Mouse (Mus musculus): ENCODE data around the gene Slc20a1. TPM values are rescaled to one million over a fixed set of nuclear protein-coding genes. Genes with fewer than 3 reads are reported as not detected.

Gene Slc20a1
- total RNA-seq, 2 experiments from 2014 or later, result 10.5 to 23.9 TPM

GRCm38 (mm10) chr2:129252836-129253630 is 54.5 kb downstream of the Slc20a1 start:
- H3K27ac ChIP-seq, result no peak overlapping the region
- intact Hi-C loops (cut with DNase I), result loop anchor here (10.0 kb wide), 1 partner anchor 238 kb away; no protein-coding TSS in a partner anchor
- no peak for TF ChIP-seq CTCF (IDR thresholded peaks at IDR 0.05)

GRCm38 (mm10) chr2:129253631-129253970 is 55.0 kb downstream of the Slc20a1 start:
- intact Hi-C loops (cut with DNase I), result loop anchor here (10.0 kb wide), 1 partner anchor 239 kb away; no protein-coding TSS in a partner anchor

More at GRCm38 (mm10) chr2:129252836-129253630, 54.5 kb downstream of the Slc20a1 start:
- H3K4me3 ChIP-seq, result no peak overlapping the region
- DNase-seq, result no peak

GRCm38 (mm10) chr2:129254076-129254475 is 55.5 kb downstream of the Slc20a1 start:
- no peak overlapping the region for H3K4me3 ChIP-seq
- no peak for TF ChIP-seq CTCF (IDR thresholded peaks at IDR 0.05)
- intact Hi-C loops (cut with DNase I), result loop anchor here (10.0 kb wide), 1 partner anchor 239 kb away; no protein-coding TSS in a partner anchor
- H3K27ac ChIP-seq, result no peak overlapping the region
- DNase-seq, result no peak

More at GRCm38 (mm10) chr2:129253631-129253970, 55.0 kb downstream of the Slc20a1 start:
- DNase-seq, result no peak
- no peak for TF ChIP-seq CTCF (IDR thresholded peaks at IDR 0.05)
- Histone ChIP-seq H3K4me3 (no peak overlapping the region), H3K27ac (no peak overlapping the region)

- DNase-seq, result no peak
- intact Hi-C loops (cut with DNase I), result loop anchor here (10.0 kb wide), 1 partner anchor 241 kb away; no protein-coding TSS in a partner anchor
- no peak for TF ChIP-seq CTCF (IDR thresholded peaks at IDR 0.05)
- Histone ChIP-seq H3K27ac (no peak overlapping the region), H3K4me3 (no peak overlapping the region)
Measured at GRCm38 (mm10) chr2:129256006-129256405, 57.4 kb downstream of the Slc20a1 start.

GRCm38 (mm10) chr2:129258056-129258455 is 59.5 kb downstream of the Slc20a1 start:
- H3K4me3 ChIP-seq, result no peak overlapping the region
- DNase-seq, result no peak
- H3K27ac ChIP-seq, result no peak overlapping the region
- TF ChIP-seq CTCF (IDR thresholded peaks at IDR 0.05), result no peak
- intact Hi-C loops (cut with DNase I), result loop anchor here (1.0 to 10.0 kb wide), 4 partner anchors 84 to 309 kb away; no protein-coding TSS in a partner anchor

- Histone ChIP-seq H3K4me3 (no peak overlapping the region), H3K27ac (no peak overlapping the region)
- TF ChIP-seq CTCF (IDR thresholded peaks at IDR 0.05), result peak; percentile 90
- peak; percentile 49 for DNase-seq
- intact Hi-C loops (cut with DNase I), result loop anchor here (1.0 to 10.0 kb wide), 4 partner anchors 84 to 310 kb away; no protein-coding TSS in a partner anchor
Measured at GRCm38 (mm10) chr2:129258475-129259211, 60.1 kb downstream of the Slc20a1 start.

- H3K27ac ChIP-seq, result no peak overlapping the region
- TF ChIP-seq CTCF (IDR thresholded peaks at IDR 0.05), result no peak
- H3K4me3 ChIP-seq, result no peak overlapping the region
- intact Hi-C loops (cut with DNase I), result no loop called here
- DNase-seq, result no peak
Measured at GRCm38 (mm10) chr2:129260646-129261045, 62.1 kb downstream of the Slc20a1 start.

Other genes with a start within 250 kb of the Slc20a1 start
- gene Zc3h6, start 231.4 kb upstream of the Slc20a1 start, total RNA-seq (2021), result 1 to 10 TPM; 5.0 to 9.0 TPM
- 10 to 100 TPM; 12.6 to 13.9 TPM for gene Gm10762, start 231.0 kb upstream of the Slc20a1 start, total RNA-seq (2021)
- gene Vinac1, start 150.6 kb upstream of the Slc20a1 start, total RNA-seq (2021), result not detected
- 1 to 10 TPM; 5.8 to 10.0 TPM for gene Ttl, start 132.8 kb upstream of the Slc20a1 start, total RNA-seq (2021)
- gene Polr1b, start 97.8 kb upstream of the Slc20a1 start, total RNA-seq (2021), result 10 to 100 TPM; 11.6 to 13.2 TPM
- 1 to 10 TPM; 9.2 to 9.4 TPM for gene Chchd5, start 69.1 kb upstream of the Slc20a1 start, total RNA-seq (2021)
- gene Ckap2l, start 98.4 kb downstream of the Slc20a1 start, total RNA-seq (2021), result under 1 TPM in 1 of 2 experiments, not detected in 1; 0.06 TPM
- gene Il1a, start 111.2 kb downstream of the Slc20a1 start, total RNA-seq (2021), result not detected
- not detected for gene Il1b, start 172.4 kb downstream of the Slc20a1 start, total RNA-seq (2021)

Data from gastrocnemius, adult 2 months (tissue).